Mouse (Mus musculus) hindbrain, embryonic 11.5 days (tissue): ENCODE measurements around the gene Pawr. TPM values are rescaled to one million over a fixed set of nuclear protein-coding genes. Genes with fewer than 3 reads are reported as not detected.

Experiments
- ATAC-seq: fragments of 200-750 bp; cut with Nextera tagmentation; 2 replicates; pipeline ENCODE4 v1.8.0; 2017; ENCODE audit warnings: mild to moderate bottlenecking, moderate TSS enrichment, moderate library complexity; ENCODE audit not compliant: low FRiP score
- DNase-seq: peaks from one replicate; pipeline ENCODE4 v3.0.0-alpha.2; 2015; ENCODE audit warnings: low spot score
- H3K27ac ChIP-seq: fragments of 300-500 bp; sonication (generic); 2 replicates; pipeline ENCODE4 v1.5.1; 2014; ENCODE audit warnings: mild to moderate bottlenecking, low read depth, low read length
- H3K27me3 ChIP-seq: fragments of 300-500 bp; sonication (generic); 2 replicates; pipeline ENCODE4 v1.6.1; 2014; ENCODE audit warnings: mild to moderate bottlenecking, low read length, moderate library complexity, mixed read lengths; ENCODE audit not compliant: control insufficient read depth, insufficient read depth
- H3K36me3 ChIP-seq: fragments of 300-500 bp; sonication (generic); 2 replicates; pipeline ENCODE4 v1.6.1; 2014; ENCODE audit warnings: mild to moderate bottlenecking, low read length, moderate library complexity, mixed read lengths; ENCODE audit not compliant: control insufficient read depth, insufficient read depth
- H3K4me1 ChIP-seq: fragments of 300-500 bp; sonication (generic); replicated peaks from 2 replicates; pipeline ENCODE4 v1.6.1; 2014; ENCODE audit warnings: low read length, mixed read lengths; ENCODE audit not compliant: control insufficient read depth, insufficient read depth
- H3K4me2 ChIP-seq: fragments of 300-500 bp; sonication (generic); replicated peaks from 2 replicates; pipeline ENCODE4 v1.6.1; 2014; ENCODE audit warnings: mild to moderate bottlenecking, low read depth, low read length
- H3K4me3 ChIP-seq: fragments of 300-500 bp; sonication (generic); 2 replicates; pipeline ENCODE4 v1.5.1; 2014; ENCODE audit warnings: low read depth, low read length
- H3K9ac ChIP-seq: fragments of 300-500 bp; sonication (generic); 2 replicates; pipeline ENCODE4 v1.6.1; 2014; ENCODE audit warnings: low read depth, low read length
- H3K9me3 ChIP-seq: fragments of 300-500 bp; sonication (generic); 2 replicates; pipeline ENCODE4 v1.6.1; 2016; ENCODE audit warnings: low read length; ENCODE audit not compliant: control insufficient read depth
- WGBS: fragments of 180-500 bp; shearing (Covaris S2); extraction: QIAGEN DNeasy Blood & Tissue Kit; methylation state at CpG from one replicate; pipeline ENCODE4 v1.1.7; 2014; 5-methylcytosine and 5-hydroxymethylcytosine counted together
- polyA plus RNA-seq: library from polyadenylated mRNA; unstranded; fragments of >200 nt; fragmentation: Nextera tagmentation; extraction: Ambion mirVana; gene quantifications from 2 replicates; pipeline ENCODE4 v1.2.1, GENCODE M21; 2014

Pawr gene
- polyA plus RNA-seq, 1 experiment from 2014 or later, result 13.0 TPM

DNA sequence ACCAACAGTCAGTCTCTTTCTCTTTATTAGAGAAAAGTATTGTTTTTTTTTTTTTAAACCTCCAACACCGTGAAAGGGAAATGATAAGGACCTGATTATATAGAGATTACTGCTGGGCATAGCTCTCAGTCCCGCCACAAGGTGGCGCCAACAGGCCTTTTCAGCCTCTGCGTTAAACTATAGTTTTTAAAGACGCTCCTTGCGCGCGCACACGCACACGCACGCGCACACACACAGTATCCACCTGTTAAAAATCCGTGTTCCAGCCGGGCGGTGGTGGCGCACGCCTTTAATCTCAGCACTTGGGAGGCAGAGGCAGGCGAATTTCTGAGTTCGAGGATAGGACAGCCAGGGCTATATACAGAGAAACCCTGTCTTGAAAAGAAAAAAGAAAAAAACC, 31.1 kb upstream of the Pawr start:
- WGBS, result 18% methylated on average over 19 of the region's 19 CpGs
- H3K36me3 ChIP-seq, result no peaks in the 10 kb centered on the region
- no peaks in the 10 kb centered on the region for H3K27me3 ChIP-seq
- no peak overlapping the region for H3K4me3 ChIP-seq
- H3K27ac ChIP-seq, result no peak overlapping the region
- peak; percentile 85 for ATAC-seq
- DNase-seq, result peak; percentile 91
- H3K4me1 ChIP-seq, result no peaks in the 10 kb centered on the region
- H3K4me2 ChIP-seq, result no peak overlapping the region
- no peak overlapping the region for H3K9ac ChIP-seq
- H3K9me3 ChIP-seq, result no peaks in the 10 kb centered on the region

DNA sequence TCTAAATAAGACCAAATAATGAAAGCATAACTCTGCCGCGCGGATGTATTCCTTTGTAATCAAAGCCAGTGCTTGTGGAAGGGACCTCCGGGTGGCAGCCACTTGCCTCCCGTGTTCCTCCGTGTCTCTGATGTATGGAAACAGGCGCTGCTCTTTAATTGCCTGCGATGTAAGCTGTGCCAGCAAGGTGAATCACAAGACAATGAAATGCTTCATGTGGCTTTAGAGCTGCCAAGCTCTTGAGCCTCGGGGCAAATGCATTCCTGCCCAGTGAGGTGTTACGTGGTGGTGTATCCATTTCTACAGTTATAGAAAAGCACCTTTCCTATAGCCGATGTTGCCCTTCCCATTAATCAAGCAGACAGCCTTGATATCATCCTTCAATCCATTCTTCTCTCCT, 24.1 kb upstream of the Pawr start:
- H3K36me3 ChIP-seq, result no peaks in the 10 kb centered on the region
- no peaks in the 10 kb centered on the region for H3K4me1 ChIP-seq
- no peak for DNase-seq
- H3K9me3 ChIP-seq, result no peaks in the 10 kb centered on the region
- no peak overlapping the region for H3K27ac ChIP-seq
- no peaks in the 10 kb centered on the region for H3K27me3 ChIP-seq
- no peak overlapping the region for H3K9ac ChIP-seq
- H3K4me2 ChIP-seq, result no peak overlapping the region
- WGBS, result 83% methylated on average over 11 of the region's 11 CpGs
- H3K4me3 ChIP-seq, result no peak overlapping the region
- no peak for ATAC-seq

GRCm38 (mm10) chr10:108310195-108310594, 21.7 kb upstream of the Pawr start:
- H3K27me3 ChIP-seq, result no peaks in the 10 kb centered on the region
- H3K9me3 ChIP-seq, result no peaks in the 10 kb centered on the region
- no peaks in the 10 kb centered on the region for H3K36me3 ChIP-seq
- no peaks in the 10 kb centered on the region for H3K4me1 ChIP-seq
- H3K9ac ChIP-seq, result no peak overlapping the region
- no peak overlapping the region for H3K4me3 ChIP-seq
- no peak overlapping the region for H3K27ac ChIP-seq
- DNase-seq (no peak), ATAC-seq (no peak)
- no peak overlapping the region for H3K4me2 ChIP-seq
- WGBS, result 88% methylated on average over 5 of the region's 5 CpGs

GRCm38 (mm10) chr10:108311396-108311795, 20.5 kb upstream of the Pawr start:
- no peak for ATAC-seq

DNA sequence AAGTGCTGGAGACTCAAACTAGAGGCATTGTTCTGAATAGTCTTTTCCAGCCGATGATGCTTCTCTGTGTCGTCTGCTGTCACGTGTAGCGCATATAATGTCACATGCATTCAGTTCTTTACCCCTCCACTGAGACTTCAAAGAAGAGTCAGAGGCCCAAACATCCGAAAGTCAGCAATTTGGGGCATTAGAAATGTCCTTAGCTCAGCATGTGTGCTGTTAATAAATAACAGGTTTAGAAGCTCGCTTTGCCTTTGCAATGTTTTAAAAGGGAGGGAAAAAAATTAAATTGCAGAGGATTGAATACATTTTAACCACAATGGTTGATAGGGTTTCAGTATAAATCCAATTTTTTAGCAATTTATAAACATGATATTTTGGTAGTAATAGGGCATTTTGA, 18.1 kb upstream of the Pawr start:
- H3K27ac ChIP-seq, result no peak overlapping the region
- no peaks in the 10 kb centered on the region for H3K27me3 ChIP-seq
- H3K9me3 ChIP-seq, result no peaks in the 10 kb centered on the region
- H3K4me3 ChIP-seq, result no peak overlapping the region
- WGBS, result 42% methylated on average over 6 of the region's 6 CpGs
- H3K9ac ChIP-seq, result no peak overlapping the region
- no peak overlapping the region for H3K4me2 ChIP-seq
- H3K4me1 ChIP-seq, result no peaks in the 10 kb centered on the region
- ATAC-seq (no peak), DNase-seq (no peak)
- H3K36me3 ChIP-seq, result no peaks in the 10 kb centered on the region

More at GRCm38 (mm10) chr10:108311396-108311795, 20.5 kb upstream of the Pawr start:
- H3K9me3 ChIP-seq, result no peaks in the 10 kb centered on the region
- DNase-seq, result no peak
- no peaks in the 10 kb centered on the region for H3K4me1 ChIP-seq
- H3K9ac ChIP-seq, result no peak overlapping the region
- H3K4me2 ChIP-seq, result no peak overlapping the region
- no peak overlapping the region for H3K4me3 ChIP-seq
- no peaks in the 10 kb centered on the region for H3K36me3 ChIP-seq
- H3K27ac ChIP-seq, result no peak overlapping the region
- 92% methylated on average over 3 of the region's 3 CpGs for WGBS
- no peaks in the 10 kb centered on the region for H3K27me3 ChIP-seq

DNA sequence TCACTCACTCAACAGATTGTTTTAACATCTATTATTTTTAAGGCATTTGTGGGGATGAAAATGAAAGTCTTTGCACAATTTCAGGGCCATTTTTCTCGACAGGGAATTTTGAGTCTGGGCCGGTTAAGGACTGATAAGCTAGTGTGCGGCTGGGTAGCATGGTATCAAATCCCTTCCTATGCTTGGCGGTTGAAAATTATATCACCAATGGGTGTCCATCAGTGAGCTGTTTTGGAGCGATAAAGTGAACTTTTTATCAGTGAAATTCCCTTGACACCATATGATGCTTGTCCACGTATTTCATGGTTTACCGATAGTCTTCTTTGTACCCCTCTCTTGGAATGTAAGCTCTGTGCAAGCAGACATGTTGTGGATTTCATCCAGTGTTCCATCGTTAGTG, 17.5 kb upstream of the Pawr start:
- H3K4me3 ChIP-seq, result no peak overlapping the region
- DNase-seq, result no peak
- H3K4me1 ChIP-seq, result no peaks in the 10 kb centered on the region
- H3K9me3 ChIP-seq, result no peaks in the 10 kb centered on the region
- no peak overlapping the region for H3K4me2 ChIP-seq
- H3K9ac ChIP-seq, result no peak overlapping the region
- 89% methylated on average over 8 of the region's 8 CpGs for WGBS
- no peak for ATAC-seq
- H3K27ac ChIP-seq, result no peak overlapping the region
- no peaks in the 10 kb centered on the region for H3K36me3 ChIP-seq
- H3K27me3 ChIP-seq, result no peaks in the 10 kb centered on the region

- WGBS, result 94% methylated on average over 7 of the region's 7 CpGs
- no peaks in the 10 kb centered on the region for H3K9me3 ChIP-seq
- no peak for DNase-seq
- H3K4me2 ChIP-seq, result no peak overlapping the region
- no peak overlapping the region for H3K27ac ChIP-seq
- no peaks in the 10 kb centered on the region for H3K36me3 ChIP-seq
- no peaks in the 10 kb centered on the region for H3K4me1 ChIP-seq
- H3K9ac ChIP-seq, result no peak overlapping the region
- H3K27me3 ChIP-seq, result no peaks in the 10 kb centered on the region
- no peak overlapping the region for H3K4me3 ChIP-seq
- no peak for ATAC-seq
Observed at GRCm38 (mm10) chr10:108315236-108315635, 16.7 kb upstream of the Pawr start.

DNA sequence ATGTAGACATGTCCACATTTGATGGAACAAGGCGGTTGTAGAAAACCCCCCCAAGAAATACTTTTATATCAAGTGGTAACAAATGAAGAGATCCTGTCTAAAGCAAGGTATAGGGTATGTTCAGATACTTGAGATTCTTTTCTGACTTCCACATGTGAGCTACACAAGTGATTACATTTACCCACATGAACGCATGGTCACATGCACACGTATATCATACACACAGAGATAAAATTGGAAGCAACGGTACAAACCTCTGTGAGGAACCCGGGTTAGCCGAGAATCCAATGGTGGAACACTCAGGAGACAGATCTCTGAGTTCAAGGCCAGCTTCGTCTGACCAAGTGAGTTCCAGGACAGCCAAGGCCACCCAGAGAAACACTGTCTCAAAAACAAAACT, 3.6 kb upstream of the Pawr start:
- Histone ChIP-seq H3K4me2 (no peak overlapping the region), H3K27me3 (peaks cover 16% of the 10 kb centered on the region), H3K4me1 (no peaks in the 10 kb centered on the region), H3K36me3 (no peaks in the 10 kb centered on the region), H3K27ac (no peak overlapping the region), H3K9me3 (no peaks in the 10 kb centered on the region), H3K4me3 (no peak overlapping the region), H3K9ac (no peak overlapping the region)
- ATAC-seq (no peak), DNase-seq (no peak)
- WGBS, result 87% methylated on average over 7 of the region's 7 CpGs

DNA sequence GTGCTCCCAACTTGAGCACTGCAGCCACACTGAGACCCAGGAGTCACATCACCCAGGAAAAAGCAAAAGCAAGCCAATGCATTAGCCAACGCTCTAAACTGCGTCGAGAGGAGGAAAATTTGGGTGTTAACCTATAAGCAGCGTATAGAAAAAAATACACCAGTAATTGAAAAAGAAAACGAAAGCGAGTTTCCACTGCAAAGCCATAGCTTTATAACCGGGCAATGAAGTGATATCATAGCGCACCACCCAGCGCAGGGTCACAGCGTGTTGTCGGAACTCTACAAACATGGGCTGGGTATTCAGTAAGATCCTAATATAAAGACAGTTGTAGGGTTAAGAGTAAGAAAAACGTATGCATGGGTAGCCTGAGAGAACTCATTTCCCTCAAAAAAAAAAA, 2.9 kb upstream of the Pawr start:
- Histone ChIP-seq H3K4me1 (no peaks in the 10 kb centered on the region), H3K9ac (no peak overlapping the region), H3K4me3 (no peak overlapping the region), H3K27me3 (peaks cover 16% of the 10 kb centered on the region), H3K4me2 (no peak overlapping the region), H3K27ac (no peak overlapping the region), H3K36me3 (no peaks in the 10 kb centered on the region), H3K9me3 (no peaks in the 10 kb centered on the region)
- ATAC-seq, result no peak
- WGBS, result 94% methylated on average over 12 of the region's 12 CpGs
- no peak for DNase-seq
